Mouse (Mus musculus) hindbrain, postnatal 0 days (tissue): Measurements from ENCODE around the gene Palld. TPM values are rescaled to one million over a fixed set of nuclear protein-coding genes. Genes with fewer than 3 reads are reported as not detected.

Experiments
- ATAC-seq: fragments of 200-750 bp; cut with Nextera tagmentation; 2 replicates; pipeline ENCODE4 v1.8.0; 2017; ENCODE audit warnings: mild to moderate bottlenecking, moderate TSS enrichment, moderate library complexity
- DNase-seq: peaks from one replicate; pipeline ENCODE4 v3.0.0-alpha.2; 2015; ENCODE audit warnings: low spot score
- H3K27ac ChIP-seq: fragments of 300-500 bp; sonication (generic); 2 replicates; pipeline ENCODE4 v1.5.1; 2014; ENCODE audit warnings: mild to moderate bottlenecking
- H3K27me3 ChIP-seq: fragments of 300-500 bp; sonication (generic); 2 replicates; pipeline ENCODE4 v1.6.1; 2014; ENCODE audit warnings: low read length, mixed read lengths; ENCODE audit not compliant: insufficient read depth
- H3K36me3 ChIP-seq: fragments of 300-500 bp; sonication (generic); 2 replicates; pipeline ENCODE4 v1.6.1; 2014; ENCODE audit warnings: low read length, mixed read lengths; ENCODE audit not compliant: insufficient read depth
- H3K4me1 ChIP-seq: fragments of 300-500 bp; sonication (generic); 2 replicates; pipeline ENCODE4 v1.6.1; 2014; ENCODE audit warnings: antibody characterized with exemption, low read length, mixed read lengths; ENCODE audit not compliant: insufficient read depth
- H3K4me2 ChIP-seq: fragments of 300-500 bp; sonication (generic); 2 replicates; pipeline ENCODE4 v1.6.1; 2014; ENCODE audit warnings: low read depth, mild to moderate bottlenecking, low read length, moderate library complexity, mixed read lengths
- H3K4me3 ChIP-seq: fragments of 300-500 bp; sonication (generic); 2 replicates; pipeline ENCODE4 v1.5.1; 2014; ENCODE audit warnings: low read length
- H3K9ac ChIP-seq: fragments of 300-500 bp; sonication (generic); replicated peaks from 2 replicates; pipeline ENCODE4 v1.6.1; 2014; ENCODE audit warnings: mild to moderate bottlenecking, low read length, moderate library complexity, mixed read lengths
- H3K9me3 ChIP-seq: fragments of 300-500 bp; sonication (generic); 2 replicates; pipeline ENCODE4 v1.6.1; 2016; ENCODE audit warnings: low read length, mixed read lengths
- CTCF ChIP-seq: IDR thresholded peaks from 2 replicates; pipeline ENCODE4 v1.5.1; 2016; ENCODE audit warnings: antibody characterized with exemption, control low read depth, low read depth
- WGBS: fragments of 180-500 bp; shearing (Covaris S2); extraction: QIAGEN DNeasy Blood & Tissue Kit; methylation state at CpG from one replicate; pipeline ENCODE4 v1.1.7; 2014; 5-methylcytosine and 5-hydroxymethylcytosine counted together
- polyA plus RNA-seq: library from polyadenylated mRNA; unstranded; fragments of >200 nt; fragmentation: Nextera tagmentation; extraction: Ambion mirVana; gene quantifications from 2 replicates; pipeline ENCODE4 v1.2.1, GENCODE M21; 2015
- total RNA-seq: library from RNA; depleted of rRNA; stranded (reverse); fragments of >200 nt; gene quantifications from 2 replicates; pipeline ENCODE4 v1.2.3, GENCODE M21; 2014

Gene Palld
- total and polyA plus RNA-seq, 2 experiments from 2014 or later, result 3.5 to 14.0 TPM

DNA sequence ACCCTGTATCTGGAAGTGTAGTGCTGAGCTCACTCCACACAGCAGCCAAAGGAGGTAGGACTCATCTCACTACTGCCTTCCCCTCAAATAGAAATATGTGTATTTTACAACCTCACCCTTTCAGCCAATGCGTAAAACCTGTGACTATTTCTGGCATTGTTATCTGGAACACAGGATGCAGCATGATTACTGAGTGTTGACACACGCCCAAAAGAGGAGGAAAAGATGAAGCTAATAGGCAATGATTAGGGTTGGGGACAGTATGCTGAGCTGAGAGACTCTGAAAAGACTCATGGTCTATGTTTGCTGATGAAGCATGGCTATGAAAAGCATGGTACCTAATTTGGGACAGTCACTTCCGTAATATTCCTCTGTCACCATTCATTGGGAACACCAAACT lies 124.3 kb downstream of the Palld start:
- no peak for DNase-seq
- Histone ChIP-seq H3K36me3 (no peaks in the 10 kb centered on the region), H3K27ac (no peak overlapping the region), H3K4me3 (no peak overlapping the region), H3K27me3 (no peaks in the 10 kb centered on the region), H3K4me2 (no peak overlapping the region), H3K4me1 (no peaks in the 10 kb centered on the region), H3K9me3 (no peaks in the 10 kb centered on the region), H3K9ac (no peak overlapping the region)
- ATAC-seq, result no peak
- WGBS, result 91% methylated on average over 3 of the region's 3 CpGs
- no peak for TF ChIP-seq CTCF

DNA sequence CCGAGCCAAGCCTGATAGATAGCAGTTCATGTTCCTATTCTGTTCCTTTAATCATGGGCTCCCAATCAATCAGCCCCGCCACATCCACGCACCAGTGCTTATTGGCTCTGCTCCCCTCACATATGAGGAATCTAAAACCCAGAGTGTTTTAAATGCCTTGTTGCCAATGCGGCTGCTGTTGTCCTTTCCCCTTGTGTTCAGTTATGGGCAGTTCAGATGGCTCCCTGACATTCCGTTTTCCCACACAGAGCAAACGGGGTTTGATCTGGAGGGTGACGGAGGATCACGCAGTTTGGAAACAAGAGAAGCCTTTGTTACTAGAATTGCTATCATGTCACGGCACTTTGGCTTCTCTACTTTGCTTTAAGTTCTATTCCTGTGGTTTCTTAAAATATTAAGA lies 125.9 kb downstream of the Palld start:
- Histone ChIP-seq H3K9ac (no peak overlapping the region), H3K4me2 (no peak overlapping the region), H3K4me1 (no peaks in the 10 kb centered on the region), H3K27ac (no peak overlapping the region), H3K36me3 (no peaks in the 10 kb centered on the region), H3K4me3 (no peak overlapping the region), H3K9me3 (no peaks in the 10 kb centered on the region), H3K27me3 (no peaks in the 10 kb centered on the region)
- DNase-seq, result no peak
- 53% methylated on average over 9 of the region's 9 CpGs for WGBS
- no peak for TF ChIP-seq CTCF
- ATAC-seq, result no peak

DNA sequence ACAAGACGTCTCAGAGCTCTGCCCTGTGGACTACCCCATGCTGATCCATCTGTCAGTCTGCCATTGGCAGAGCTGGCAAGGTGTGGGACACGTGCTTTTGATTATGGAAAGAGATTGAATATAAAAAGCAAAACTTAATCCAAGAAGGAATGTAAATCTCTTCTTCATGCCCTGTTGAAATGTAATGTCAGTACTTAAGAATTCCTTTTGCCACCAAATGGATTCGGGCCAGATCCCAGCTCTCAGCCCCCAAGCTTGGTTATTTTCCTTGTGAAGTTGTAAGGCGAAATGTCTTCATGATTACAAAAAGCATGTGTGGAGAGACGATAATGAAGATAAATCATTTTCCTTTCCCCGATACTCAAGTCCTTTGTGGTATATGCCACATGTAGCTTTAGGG lies 126.6 kb downstream of the Palld start:
- WGBS, result 56% methylated on average over 6 of the region's 6 CpGs

GRCm38 (mm10) chr8:61774161-61774560 lies 128.3 kb downstream of the Palld start:
- no peak overlapping the region for H3K4me3 ChIP-seq
- 0 out of 2 replicates have a peak, but pooled peaks cover 4% of the 10 kb centered on the region for H3K4me1 ChIP-seq
- no peak overlapping the region for H3K9ac ChIP-seq
- TF ChIP-seq CTCF, result no peak
- no peaks in the 10 kb centered on the region for H3K27me3 ChIP-seq
- H3K27ac ChIP-seq, result no peak overlapping the region
- WGBS, result 89% methylated on average over 5 of the region's 5 CpGs
- DNase-seq (no peak), ATAC-seq (no peak)
- H3K4me2 ChIP-seq, result no peak overlapping the region
- no peaks in the 10 kb centered on the region for H3K9me3 ChIP-seq
- H3K36me3 ChIP-seq, result no peaks in the 10 kb centered on the region

More for the DNA sequence above, 126.6 kb downstream of the Palld start:
- Histone ChIP-seq H3K27ac (no peak overlapping the region), H3K27me3 (no peaks in the 10 kb centered on the region), H3K36me3 (no peaks in the 10 kb centered on the region), H3K4me1 (no peaks in the 10 kb centered on the region), H3K4me3 (no peak overlapping the region), H3K4me2 (no peak overlapping the region), H3K9me3 (no peaks in the 10 kb centered on the region), H3K9ac (no peak overlapping the region)
- TF ChIP-seq CTCF, result no peak
- ATAC-seq (no peak), DNase-seq (no peak)

DNA sequence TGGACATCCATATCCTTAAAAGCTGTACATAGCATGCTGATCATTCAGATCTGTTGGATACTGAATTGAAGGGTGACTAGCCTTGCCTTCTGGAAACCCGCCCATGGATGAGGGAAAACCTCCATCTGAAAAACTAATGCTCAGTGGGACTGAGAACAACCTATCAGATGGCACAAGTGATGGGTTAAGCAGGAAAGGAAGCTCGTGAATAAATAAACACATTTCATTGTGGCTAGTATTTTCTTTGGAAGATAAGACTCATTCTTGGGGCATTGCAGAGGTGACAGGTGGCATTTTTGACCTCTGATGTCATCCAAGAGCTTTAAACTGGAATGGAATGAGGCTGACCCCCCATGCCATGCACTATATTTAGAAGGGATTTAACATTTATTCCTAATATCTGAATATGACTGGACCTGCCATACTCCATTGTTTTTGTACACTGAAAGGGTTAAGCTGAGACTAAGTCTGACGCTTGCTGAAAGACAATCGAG lies 128.8 kb downstream of the Palld start:
- Histone ChIP-seq H3K4me3 (no peak overlapping the region), H3K9ac (no peak overlapping the region), H3K4me2 (no peak overlapping the region), H3K4me1 (0 out of 2 replicates have a peak, but pooled peaks cover 4% of the 10 kb centered on the region), H3K9me3 (no peaks in the 10 kb centered on the region), H3K27ac (no peak overlapping the region), H3K36me3 (no peaks in the 10 kb centered on the region), H3K27me3 (no peaks in the 10 kb centered on the region)
- no peak for TF ChIP-seq CTCF
- WGBS, result 76% methylated on average over 4 of the region's 4 CpGs
- no peak for ATAC-seq
- no peak for DNase-seq

GRCm38 (mm10) chr8:61771328-61771727 lies 131.2 kb downstream of the Palld start:
- Histone ChIP-seq H3K4me1 (0 out of 2 replicates have a peak, but pooled peaks cover 4% of the 10 kb centered on the region), H3K36me3 (no peaks in the 10 kb centered on the region), H3K4me2 (no peak overlapping the region), H3K9ac (no peak overlapping the region), H3K27me3 (no peaks in the 10 kb centered on the region), H3K4me3 (no peak overlapping the region), H3K9me3 (no peaks in the 10 kb centered on the region), H3K27ac (no peak overlapping the region)
- 80% methylated on average over 3 of the region's 3 CpGs for WGBS
- TF ChIP-seq CTCF, result no peak
- DNase-seq (no peak), ATAC-seq (no peak)

DNA sequence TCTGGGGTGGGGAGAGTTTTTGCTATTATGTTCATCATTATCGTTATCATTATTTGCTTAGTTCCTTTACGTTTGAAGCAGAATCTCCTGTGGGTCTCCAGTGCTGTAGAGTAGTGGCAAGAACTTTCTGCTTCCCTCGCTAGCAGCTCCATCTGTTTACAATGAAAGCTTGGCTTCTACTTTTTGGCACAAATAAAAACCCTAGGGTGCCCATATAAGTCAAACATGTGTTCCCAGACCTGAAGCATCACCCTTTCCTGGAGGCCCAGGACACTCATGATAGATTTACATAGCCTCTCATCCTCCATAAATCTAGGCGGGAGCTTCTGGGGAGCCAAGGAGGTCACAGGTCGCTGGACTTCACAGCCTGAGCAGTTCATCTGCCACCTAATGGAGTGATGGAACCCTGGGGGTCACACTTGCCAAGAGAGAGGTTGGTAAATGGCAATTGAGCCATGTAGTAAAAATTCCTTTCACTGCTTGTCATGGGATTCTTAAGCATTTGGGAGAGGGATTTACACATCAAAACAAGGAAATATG lies 133.1 kb downstream of the Palld start:
- 69% methylated on average over 5 of the region's 5 CpGs for WGBS
- DNase-seq, result no peak
- H3K9me3 ChIP-seq, result no peaks in the 10 kb centered on the region
- no peaks in the 10 kb centered on the region for H3K27me3 ChIP-seq
- 0 out of 2 replicates have a peak, but pooled peaks cover 4% of the 10 kb centered on the region for H3K4me1 ChIP-seq
- no peak overlapping the region for H3K4me2 ChIP-seq
- no peak overlapping the region for H3K9ac ChIP-seq
- H3K36me3 ChIP-seq, result no peaks in the 10 kb centered on the region
- TF ChIP-seq CTCF, result no peak
- H3K27ac ChIP-seq, result no peak overlapping the region
- no peak overlapping the region for H3K4me3 ChIP-seq
- no peak for ATAC-seq
